Mouse (Mus musculus) myocyte (in vitro differentiated cells): ENCODE measurements around the gene Mkrn2os. TPM values are rescaled to one million over a fixed set of nuclear protein-coding genes. Genes with fewer than 3 reads are reported as not detected.

Experiments used
- H3K27me3 ChIP-seq: one replicate; pipeline ENCODE4 v1.6.1; 2011; ENCODE audit not compliant: control insufficient read depth, insufficient read depth, insufficient read length
- H3K36me3 ChIP-seq: one replicate; pipeline ENCODE4 v1.6.1; 2011; ENCODE audit not compliant: control insufficient read depth, insufficient read depth
- H3K4me2 ChIP-seq: one replicate; pipeline ENCODE4 v1.6.1; 2011; ENCODE audit warnings: low read depth, control low read depth
- H3K4me3 ChIP-seq: one replicate; pipeline ENCODE4 v1.5.1; 2011; ENCODE audit warnings: mild to moderate bottlenecking, control low read depth, moderate library complexity
- H3K79me2 ChIP-seq: one replicate; pipeline ENCODE4 v1.6.1; 2011; ENCODE audit not compliant: control insufficient read depth, insufficient read depth
- H3ac ChIP-seq: one replicate; pipeline ENCODE4 v1.6.1; 2011; ENCODE audit not compliant: control insufficient read depth, insufficient read length
- CEBPB ChIP-seq: IDR thresholded peaks from 2 replicates; pipeline ENCODE4 v1.6.1; 2011; ENCODE audit warnings: mild to moderate bottlenecking, moderate library complexity; ENCODE audit not compliant: poor library complexity, insufficient read depth, severe bottlenecking
- E2F4 ChIP-seq: IDR thresholded peaks from one replicate; pipeline ENCODE4 v1.6.1; 2011; ENCODE audit warnings: mild to moderate bottlenecking, control low read depth, moderate library complexity; ENCODE audit not compliant: insufficient read depth
- MAX ChIP-seq: IDR thresholded peaks from one replicate; pipeline ENCODE4 v1.6.1; 2011; ENCODE audit warnings: low read depth, mild to moderate bottlenecking, control low read depth
- MYOD1 ChIP-seq, 3 experiments: IDR thresholded peaks; one replicate each; pipeline ENCODE4 v1.6.1; 2011; ENCODE audit warnings: control low read depth in 2 of 3, low read depth in 2 of 3, mild to moderate bottlenecking in 2 of 3, moderate library complexity in 1 of 3; ENCODE audit not compliant: insufficient read length in 2 of 3, control insufficient read depth in 1 of 3
- MYOG ChIP-seq, 3 experiments: IDR thresholded peaks; one replicate each; pipeline ENCODE4 v1.6.1; 2011; ENCODE audit warnings: control low read depth in 2 of 3, low read depth in 2 of 3, mild to moderate bottlenecking in 2 of 3; ENCODE audit not compliant: insufficient read length in 2 of 3, control insufficient read depth in 1 of 3, insufficient read depth in 1 of 3
- POLR2A ChIP-seq: IDR thresholded peaks from one replicate; pipeline ENCODE4 v1.6.1; 2011; ENCODE audit warnings: low read depth, mild to moderate bottlenecking, control low read depth, moderate library complexity; ENCODE audit not compliant: insufficient read length
- POLR2AphosphoS2 ChIP-seq: IDR thresholded peaks from one replicate; pipeline ENCODE4 v1.6.1; 2011; ENCODE audit warnings: low read depth, control low read depth; ENCODE audit not compliant: insufficient read length
- REST ChIP-seq: IDR thresholded peaks from one replicate; pipeline ENCODE4 v1.6.1; 2011; ENCODE audit warnings: mild to moderate bottlenecking, control low read depth, moderate library complexity; ENCODE audit not compliant: insufficient read depth, insufficient read length
- SRF ChIP-seq: IDR thresholded peaks from one replicate; pipeline ENCODE4 v1.6.1; 2011; ENCODE audit warnings: low read depth; ENCODE audit not compliant: control insufficient read depth, insufficient read length
- TCF12 ChIP-seq: IDR thresholded peaks from one replicate; pipeline ENCODE4 v1.6.1; 2011; ENCODE audit warnings: mild to moderate bottlenecking, control low read depth; ENCODE audit not compliant: poor library complexity, insufficient read depth, severe bottlenecking
- TCF3 ChIP-seq: IDR thresholded peaks from one replicate; pipeline ENCODE4 v1.6.1; 2011; ENCODE audit warnings: low read depth, control low read depth; ENCODE audit not compliant: insufficient read length
- USF1 ChIP-seq: IDR thresholded peaks from one replicate; pipeline ENCODE4 v1.6.1; 2011; ENCODE audit warnings: low read depth, mild to moderate bottlenecking, control low read depth, moderate library complexity
- polyA plus RNA-seq: library from polyadenylated mRNA; unstranded; fragments of >200 nt; fragmentation: generic; extraction: Trizol; gene quantifications from one replicate; pipeline ENCODE4 v1.2.1, GENCODE M21; 2012; ENCODE audit warnings: missing spikeins

Mkrn2os gene
- polyA plus RNA-seq, 1 experiment, result 0.04 TPM

DNA sequence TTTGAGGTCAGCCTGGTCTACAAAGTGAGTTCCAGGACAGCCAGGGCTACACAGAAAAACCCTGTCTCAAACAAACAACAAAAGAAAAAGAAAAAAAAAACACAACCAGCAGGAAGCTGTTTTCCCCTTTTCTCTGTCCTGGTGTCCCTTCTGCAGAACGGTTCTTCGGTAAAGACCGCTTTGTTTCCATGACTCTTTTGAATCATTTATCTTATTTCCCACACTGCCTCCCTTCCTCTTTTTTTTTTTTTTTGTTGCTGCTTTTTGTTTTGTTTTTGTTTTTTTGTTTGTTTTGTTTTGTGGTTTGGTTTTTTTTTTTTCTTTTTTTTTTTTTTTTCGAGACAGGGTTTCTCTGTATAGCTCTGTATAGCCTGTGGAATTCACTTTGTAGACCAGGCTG lies 876 bp upstream of the Mkrn2os start:
- H3K4me2 ChIP-seq, result no peak overlapping the region
- TF ChIP-seq MYOD1 (IDR thresholded peaks at IDR 0.05; ENCODE audit: control insufficient read depth in 1 of 3, insufficient read length in 2 of 3, low read depth in 2 of 3) (no peak), REST (no peak), USF1 (no peak), MAX (no peak)

DNA sequence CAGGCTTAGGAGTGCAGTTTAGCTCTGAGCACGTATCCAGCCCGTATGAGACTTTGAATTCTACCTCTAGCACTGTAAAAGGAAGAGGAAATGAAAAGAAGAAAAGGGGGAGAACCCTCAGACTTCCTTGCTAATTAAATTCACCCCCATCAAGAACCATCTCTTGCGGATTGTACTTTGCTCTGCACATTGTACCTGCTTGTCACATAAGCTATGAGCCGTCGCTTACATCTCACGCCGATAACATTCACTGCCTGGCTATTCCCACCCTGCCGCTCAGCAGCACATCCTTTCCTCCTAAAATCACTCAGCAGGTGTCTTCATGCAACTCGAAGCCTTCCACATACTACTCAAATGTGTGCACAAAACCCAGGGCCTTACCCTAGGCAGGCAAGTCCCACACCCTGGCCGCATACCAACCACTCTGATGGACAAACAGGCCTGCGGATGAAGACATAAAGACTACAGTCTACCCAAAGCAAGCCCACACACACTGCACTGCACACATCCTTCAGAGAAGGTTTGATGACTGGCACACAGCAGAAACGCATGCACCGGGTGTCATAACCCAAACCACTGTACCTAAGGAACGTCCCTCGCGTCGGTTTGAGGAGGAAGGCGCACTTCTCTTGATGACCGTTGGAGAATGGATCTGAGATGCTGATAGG lies 550 bp downstream of the Mkrn2os start:
- Histone ChIP-seq H3K4me2 (no peak overlapping the region), H3K4me3 (no peak overlapping the region), H3K79me2 (no peaks in the 10 kb centered on the region), H3K27me3 (no peaks in the 10 kb centered on the region), H3ac (no peak overlapping the region), H3K36me3 (no peaks in the 10 kb centered on the region)
- TF ChIP-seq MYOG (IDR thresholded peaks at IDR 0.05; ENCODE audit: control insufficient read depth in 1 of 3, insufficient read depth in 1 of 3, insufficient read length in 2 of 3, low read depth in 2 of 3) (no peak), POLR2AphosphoS2 (no peak), USF1 (no peak), MAX (no peak), TCF12 (no peak), E2F4 (no peak), CEBPB (no peak), TCF3 (no peak), REST (no peak), SRF (no peak), MYOD1 (IDR thresholded peaks at IDR 0.05; ENCODE audit: control insufficient read depth in 1 of 3, insufficient read length in 2 of 3, low read depth in 2 of 3) (no peak), POLR2A (no peak)

More for the DNA sequence above, 876 bp upstream of the Mkrn2os start:
- H3K36me3 ChIP-seq, result no peaks in the 10 kb centered on the region
- no peaks in the 10 kb centered on the region for H3K79me2 ChIP-seq
- H3K4me3 ChIP-seq, result no peak overlapping the region
- H3ac ChIP-seq, result no peak overlapping the region
- H3K27me3 ChIP-seq, result no peaks in the 10 kb centered on the region

DNA sequence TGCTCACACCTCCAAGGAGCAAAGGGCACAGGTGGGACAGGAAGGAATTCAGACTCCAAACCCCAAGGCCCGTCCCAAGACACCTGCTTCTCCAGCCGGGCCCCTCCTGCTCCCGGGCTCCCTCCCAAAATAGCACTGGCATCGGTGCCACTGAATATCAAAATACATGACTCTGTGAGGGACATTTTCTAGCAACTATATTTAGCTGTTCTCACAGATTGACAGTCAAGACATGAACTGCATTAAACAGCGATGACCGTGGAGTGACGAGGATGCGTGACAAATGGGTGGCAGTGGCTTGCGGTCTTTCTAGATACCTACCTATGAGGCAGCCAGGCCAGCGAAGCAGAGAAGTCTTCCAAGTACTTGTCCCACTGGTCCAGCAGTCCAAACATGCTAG lies 6.1 kb downstream of the Mkrn2os start:
- Histone ChIP-seq H3K27me3 (no peaks in the 10 kb centered on the region), H3K79me2 (no peaks in the 10 kb centered on the region), H3ac (no peak overlapping the region), H3K4me2 (no peak overlapping the region), H3K36me3 (no peaks in the 10 kb centered on the region), H3K4me3 (no peak overlapping the region)
- TF ChIP-seq MYOG (IDR thresholded peaks at IDR 0.05; ENCODE audit: control insufficient read depth in 1 of 3, insufficient read depth in 1 of 3, insufficient read length in 2 of 3, low read depth in 2 of 3), result peak in 1 of 3 experiments; percentile 22
- no peak for TF ChIP-seq TCF3
- peak in 1 of 3 experiments; percentile 38 for TF ChIP-seq MYOD1 (IDR thresholded peaks at IDR 0.05; ENCODE audit: control insufficient read depth in 1 of 3, insufficient read length in 2 of 3, low read depth in 2 of 3)

DNA sequence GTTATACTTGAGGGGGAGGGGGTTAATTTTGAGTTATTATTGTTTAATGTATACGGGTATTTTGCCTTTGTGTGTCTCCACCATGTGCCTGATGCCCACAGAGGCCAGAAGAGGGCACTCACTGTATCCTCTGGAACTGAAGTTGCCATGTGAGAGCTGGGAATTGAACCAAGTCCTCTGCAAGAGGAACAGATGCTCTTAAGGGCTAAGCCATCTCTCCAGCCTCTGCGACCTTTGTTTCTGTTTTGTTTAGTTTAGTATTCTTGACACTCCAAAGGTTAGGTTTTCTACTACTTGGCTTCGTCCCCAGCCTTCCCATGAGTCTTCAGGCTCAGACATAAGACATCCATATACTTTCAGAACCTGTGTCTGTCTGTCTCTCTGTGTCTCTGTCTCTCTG lies 8.2 kb downstream of the Mkrn2os start:
- Histone ChIP-seq H3K4me2 (no peak overlapping the region), H3K79me2 (no peaks in the 10 kb centered on the region), H3K27me3 (no peaks in the 10 kb centered on the region), H3K4me3 (no peak overlapping the region), H3K36me3 (no peaks in the 10 kb centered on the region), H3ac (no peak overlapping the region)
- TF ChIP-seq POLR2AphosphoS2 (no peak), MYOD1 (IDR thresholded peaks at IDR 0.05; ENCODE audit: control insufficient read depth in 1 of 3, insufficient read length in 2 of 3, low read depth in 2 of 3) (no peak), MAX (no peak), TCF12 (no peak), MYOG (IDR thresholded peaks at IDR 0.05; ENCODE audit: control insufficient read depth in 1 of 3, insufficient read depth in 1 of 3, insufficient read length in 2 of 3, low read depth in 2 of 3) (no peak), USF1 (no peak), TCF3 (no peak), E2F4 (no peak), CEBPB (no peak), REST (no peak), SRF (no peak), POLR2A (no peak)

DNA sequence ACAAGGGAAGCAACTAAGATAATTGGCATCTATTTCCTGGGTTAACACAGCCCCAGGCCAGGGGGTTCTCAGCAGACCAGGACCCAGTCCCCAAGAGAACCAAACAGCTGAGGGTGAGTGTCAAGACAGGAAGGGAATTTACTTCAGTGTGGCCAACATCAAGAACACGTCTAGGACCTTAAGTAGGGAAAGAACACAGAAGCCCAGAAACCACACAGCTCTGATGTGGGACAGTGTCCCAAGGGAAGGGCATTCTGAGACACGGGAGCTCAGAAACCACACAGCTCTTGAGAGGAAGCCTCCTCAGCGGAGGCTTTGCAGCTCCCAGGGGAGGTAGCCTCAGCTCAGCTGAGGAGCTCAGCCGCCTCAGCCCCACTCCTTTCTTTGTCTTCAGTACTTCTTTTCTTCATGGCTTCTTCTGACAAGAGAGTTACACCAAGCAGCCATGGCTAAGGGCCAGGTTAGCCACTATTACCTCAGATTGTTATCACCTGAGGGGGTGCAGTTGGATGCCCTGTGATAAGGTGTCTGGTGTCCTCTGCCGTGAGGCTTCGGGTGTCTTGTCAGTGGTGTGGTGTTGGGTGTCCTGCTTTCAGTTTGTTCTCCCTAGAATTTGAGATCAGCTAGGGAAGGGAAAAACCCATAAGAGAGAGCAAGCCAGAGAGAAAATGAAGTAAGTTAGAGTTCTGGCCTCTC lies 8.8 kb downstream of the Mkrn2os start:
- Histone ChIP-seq H3ac (no peak overlapping the region), H3K79me2 (no peaks in the 10 kb centered on the region), H3K4me3 (no peak overlapping the region), H3K4me2 (no peak overlapping the region), H3K27me3 (no peaks in the 10 kb centered on the region), H3K36me3 (no peaks in the 10 kb centered on the region)
- TF ChIP-seq TCF3 (no peak), USF1 (no peak), POLR2A (no peak), REST (no peak), MYOD1 (IDR thresholded peaks at IDR 0.05; ENCODE audit: control insufficient read depth in 1 of 3, insufficient read length in 2 of 3, low read depth in 2 of 3) (no peak), SRF (no peak), CEBPB (no peak), TCF12 (no peak), MAX (no peak), E2F4 (no peak), POLR2AphosphoS2 (no peak), MYOG (IDR thresholded peaks at IDR 0.05; ENCODE audit: control insufficient read depth in 1 of 3, insufficient read depth in 1 of 3, insufficient read length in 2 of 3, low read depth in 2 of 3) (no peak)
